Mouse (Mus musculus) telencephalon, adult 2 months (tissue): ENCODE results near the gene Necab3.

Experiments
- DNase-seq: peaks from one replicate; pipeline ENCODE4 v3.0.0-alpha.2; 2011; ENCODE audit warnings: low read depth, low spot score

Gene Necab3

DNA sequence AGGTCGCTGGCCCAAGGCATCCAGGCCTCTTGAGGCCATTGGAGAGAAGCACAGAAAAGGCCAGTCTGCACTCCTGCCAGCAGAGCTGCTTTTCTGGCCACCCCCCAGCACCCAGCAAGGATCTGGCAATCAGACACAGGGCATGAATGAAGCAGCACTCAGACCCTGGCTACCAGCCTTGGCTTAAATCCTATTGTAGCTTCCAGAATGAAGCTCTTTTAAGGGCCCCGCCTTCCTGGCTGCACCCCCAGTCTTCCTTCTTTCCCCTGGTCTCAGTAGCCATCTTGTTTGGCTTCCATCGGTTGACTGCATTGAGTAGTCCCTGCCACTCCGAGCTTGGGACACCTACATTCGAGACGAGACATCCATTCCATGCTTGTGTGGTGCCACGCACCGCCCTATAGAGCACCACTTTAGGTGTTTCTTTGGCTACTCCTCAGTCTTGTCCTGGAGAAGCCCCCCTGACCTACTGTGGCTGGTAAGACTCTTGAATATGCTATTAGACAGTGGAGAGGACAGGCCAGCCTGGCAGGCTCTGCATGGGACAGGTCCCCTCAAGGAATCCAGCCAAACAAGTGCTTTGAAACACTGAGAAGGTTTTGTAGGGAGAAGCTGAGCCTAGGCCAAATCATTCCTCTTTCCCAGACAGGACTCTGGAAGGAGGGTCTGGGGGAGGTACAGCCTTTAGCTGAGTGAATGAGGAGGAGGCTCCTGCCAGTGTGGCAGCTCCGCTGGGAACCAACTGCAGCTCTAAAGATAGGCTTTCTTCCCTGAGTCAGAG, 14.9 kb downstream of the Necab3 start:
- DNase-seq = no peak

DNA sequence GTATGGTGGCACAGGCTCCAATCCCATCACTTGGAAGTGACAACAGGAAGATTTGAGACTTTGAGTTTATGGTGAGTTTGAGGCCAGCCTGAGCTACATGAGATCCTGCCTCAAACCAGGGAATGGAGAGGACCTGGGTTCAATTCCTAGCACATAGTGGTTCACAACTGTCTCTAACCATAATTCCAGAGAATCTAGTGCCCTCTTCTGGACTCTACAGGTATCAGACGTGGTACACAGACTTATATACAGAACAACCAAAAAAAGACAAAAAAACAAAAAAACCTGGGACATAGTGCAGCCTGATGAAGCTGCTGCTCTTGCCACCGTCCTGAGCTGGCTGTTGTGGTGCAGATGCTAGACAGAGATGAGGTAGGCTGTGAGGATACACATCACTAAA, 17.1 kb downstream of the Necab3 start:
- no peak for DNase-seq

DNA sequence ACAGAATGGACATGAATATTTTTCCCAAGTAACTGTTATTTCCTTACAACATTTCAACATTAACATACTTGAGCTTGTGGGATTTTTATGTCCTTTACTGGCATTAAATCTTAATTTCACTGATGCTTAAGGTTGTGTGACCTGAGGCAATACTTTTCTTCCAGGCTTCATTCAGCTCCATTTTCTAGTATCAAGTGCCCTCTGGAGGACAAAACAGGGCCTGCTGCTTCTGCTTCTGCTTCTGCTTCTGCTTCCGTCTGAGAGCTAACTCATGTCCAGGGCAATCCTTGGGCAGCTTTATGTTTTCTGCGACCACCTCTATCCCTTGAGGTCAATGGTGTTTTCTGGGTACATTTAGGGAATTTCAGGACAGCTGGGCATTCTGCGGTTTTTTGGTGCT, 19.0 kb downstream of the Necab3 start:
- DNase-seq = no peak

DNA sequence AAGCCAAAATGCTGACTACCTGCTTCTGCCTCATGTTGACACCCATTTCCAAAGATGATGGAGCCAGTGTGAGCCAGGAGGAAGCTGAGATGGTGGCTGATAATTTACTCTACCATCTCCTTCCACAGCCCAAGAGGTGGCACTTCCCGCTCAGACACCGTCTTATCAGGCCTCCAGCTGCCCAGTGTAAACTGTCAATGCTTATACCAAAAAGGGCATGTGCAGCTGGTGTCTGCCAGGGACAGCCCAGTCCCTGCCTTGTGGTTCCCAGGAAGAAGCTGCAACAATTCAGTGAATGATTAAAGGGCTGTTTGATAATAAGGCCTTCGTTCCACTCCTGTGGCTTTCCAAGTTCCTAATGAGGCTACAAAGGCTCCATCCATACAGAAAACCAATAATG, 20.0 kb downstream of the Necab3 start:
- no peak for DNase-seq

DNA sequence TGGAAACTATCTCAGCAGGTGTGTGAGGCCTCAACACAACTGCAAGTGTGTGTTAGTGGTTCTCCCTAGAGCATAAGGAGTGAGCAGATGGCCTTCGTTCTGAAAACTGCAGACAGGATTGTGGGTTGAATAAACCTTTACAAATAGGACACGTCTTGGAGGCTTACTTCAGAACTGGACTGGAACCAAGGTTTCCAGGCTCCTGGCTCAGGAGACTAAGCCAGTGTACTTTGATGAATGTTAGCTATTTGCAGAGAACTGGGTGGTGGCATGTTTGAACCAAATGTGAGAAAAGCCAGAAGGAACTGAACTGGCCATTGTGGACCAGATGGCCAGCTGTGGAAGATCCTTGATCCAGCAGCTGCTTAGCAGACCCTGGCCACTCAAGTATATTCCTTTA, 20.4 kb downstream of the Necab3 start:
- DNase-seq = peak; percentile 84

DNA sequence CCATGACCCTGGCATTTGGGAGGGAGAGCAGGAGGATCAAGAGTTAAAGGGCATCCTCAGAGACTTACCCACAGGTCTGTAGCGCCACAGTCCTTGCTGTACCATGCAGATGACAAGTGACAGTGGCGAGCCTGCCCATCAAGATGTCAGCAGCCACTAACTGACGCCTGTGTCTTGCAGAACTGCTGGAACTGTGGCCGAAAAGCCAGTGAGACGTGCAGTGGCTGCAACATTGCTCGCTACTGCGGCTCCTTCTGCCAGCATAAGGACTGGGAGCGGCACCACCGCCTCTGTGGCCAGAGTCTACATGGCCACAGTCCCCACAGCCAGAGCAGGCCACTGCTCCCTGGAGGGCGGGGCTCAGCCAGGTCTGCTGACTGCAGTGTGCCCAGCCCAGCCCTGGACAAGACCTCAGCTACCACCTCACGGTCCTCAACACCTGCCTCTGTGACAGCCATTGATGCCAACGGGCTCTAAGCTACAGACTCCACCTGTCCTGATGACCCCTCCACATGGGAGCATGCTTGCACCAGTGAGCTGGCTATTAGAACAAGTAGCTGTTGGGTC, 23.9 kb downstream of the Necab3 start:
- no peak for DNase-seq

DNA sequence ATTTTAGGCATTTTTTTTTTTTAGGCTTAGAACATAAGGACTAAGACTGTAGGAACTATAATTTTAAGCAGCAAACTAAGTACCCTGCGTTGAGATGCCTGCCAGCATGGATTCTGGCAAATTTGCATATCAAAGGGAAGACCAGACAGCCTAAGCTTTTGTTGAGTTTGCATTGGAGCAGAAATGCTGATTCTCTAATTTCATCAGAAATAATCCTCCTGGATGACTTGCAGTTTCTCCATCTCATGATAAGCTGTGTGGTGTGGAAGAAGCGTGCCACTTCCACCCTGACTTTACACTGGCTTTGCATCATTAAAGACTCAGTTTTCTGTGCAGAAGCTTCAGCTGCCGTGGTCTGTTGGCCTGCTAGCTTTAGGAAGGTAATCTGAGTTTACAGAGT, 25.8 kb downstream of the Necab3 start:
- DNase-seq = no peak

DNA sequence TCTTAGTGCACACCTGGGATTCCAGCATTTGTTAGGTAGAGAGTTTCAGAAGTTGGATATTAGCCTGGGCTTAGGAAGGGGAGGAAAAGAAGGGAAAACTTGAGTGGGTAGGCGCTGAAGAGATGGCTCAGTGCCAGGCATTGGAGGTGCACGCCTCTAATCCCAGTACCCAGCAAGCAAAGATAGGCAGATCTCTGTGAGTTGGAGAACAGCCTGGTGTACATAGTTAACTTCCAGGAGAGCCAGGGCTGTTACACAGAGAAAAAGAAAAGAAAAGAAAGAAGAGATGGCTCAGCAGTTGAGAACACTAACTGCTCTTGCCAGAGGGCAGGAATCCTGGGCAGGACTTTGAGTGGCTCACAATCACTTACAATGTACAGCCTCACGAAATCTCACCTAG, 32.2 kb downstream of the Necab3 start:
- DNase-seq = no peak

DNA sequence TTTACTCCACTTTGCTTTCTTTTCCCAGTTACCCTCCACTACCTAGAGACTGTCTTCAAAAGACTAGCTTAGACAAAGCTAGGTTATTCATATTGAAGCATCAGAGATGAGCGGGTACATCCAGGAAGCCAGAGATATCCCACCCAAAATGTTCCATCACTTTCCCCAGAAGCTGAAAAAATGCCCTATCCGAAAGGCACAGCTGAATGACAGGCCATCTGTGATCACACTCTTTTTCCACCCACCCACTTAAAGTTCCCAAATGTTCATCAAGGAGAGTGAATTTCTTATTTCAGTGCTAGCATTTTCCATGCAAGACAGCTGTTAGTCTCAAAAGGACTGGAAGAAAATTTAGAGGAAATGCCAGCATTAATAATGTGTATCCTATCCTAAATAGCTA, 33.4 kb downstream of the Necab3 start:
- DNase-seq = peak; percentile 85

DNA sequence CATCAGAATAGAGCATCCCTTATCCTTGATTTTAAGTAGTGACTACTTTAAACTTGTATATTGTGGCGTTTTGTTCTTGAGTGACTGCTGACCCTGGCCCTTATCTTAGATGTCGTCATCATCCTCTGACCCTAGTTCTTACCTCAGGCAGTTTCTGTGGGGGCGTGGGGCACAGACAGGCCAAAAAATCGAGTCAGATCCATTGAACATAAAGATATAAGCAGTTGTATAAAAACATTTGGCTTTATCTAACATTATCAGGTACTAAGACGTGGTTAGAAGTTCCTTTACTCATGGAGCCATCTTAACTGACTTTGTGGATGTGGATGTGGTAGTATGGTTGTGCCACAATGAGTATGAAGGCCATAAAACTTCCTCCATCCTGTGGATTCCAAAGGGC, 36.4 kb downstream of the Necab3 start:
- DNase-seq = no peak

DNA sequence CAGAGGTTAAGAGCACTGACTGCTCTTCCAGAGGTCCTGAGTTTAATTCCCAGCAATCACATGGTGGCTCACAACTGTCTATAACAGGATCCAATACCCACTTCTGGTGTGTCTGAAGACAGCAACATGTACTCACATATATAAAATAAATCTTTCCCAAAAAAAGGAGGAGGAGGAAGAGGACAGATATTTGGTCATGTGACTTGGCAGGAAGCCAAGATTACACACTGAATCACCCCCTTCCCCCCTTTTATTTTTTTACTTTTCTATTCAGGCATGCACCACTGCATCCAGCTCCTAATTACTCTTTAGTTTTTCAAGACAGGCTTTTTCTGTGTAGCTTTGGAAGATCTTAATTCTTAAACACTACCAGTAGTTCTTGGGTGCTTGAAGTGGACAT, 37.2 kb downstream of the Necab3 start:
- DNase-seq = no peak

DNA sequence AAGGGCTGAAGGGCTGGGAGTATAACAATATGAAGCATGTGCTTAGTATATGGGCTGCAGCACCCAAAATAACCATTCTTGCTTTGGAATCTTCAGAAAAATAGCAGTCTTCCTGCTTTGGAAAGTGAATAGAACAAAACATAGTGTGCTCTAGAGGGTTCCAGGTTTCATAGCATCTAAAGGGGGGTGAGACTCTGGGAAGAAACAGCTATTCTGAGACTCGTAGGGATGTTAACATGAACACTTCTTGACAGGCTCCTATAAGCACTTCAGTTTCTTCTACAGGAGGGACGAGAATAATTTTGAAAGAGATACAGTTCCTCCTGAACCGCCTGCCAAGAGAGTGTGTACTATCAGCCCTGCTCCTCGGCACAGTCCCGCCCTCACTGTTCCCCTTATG, 41.3 kb downstream of the Necab3 start:
- peak; percentile 66 for DNase-seq

DNA sequence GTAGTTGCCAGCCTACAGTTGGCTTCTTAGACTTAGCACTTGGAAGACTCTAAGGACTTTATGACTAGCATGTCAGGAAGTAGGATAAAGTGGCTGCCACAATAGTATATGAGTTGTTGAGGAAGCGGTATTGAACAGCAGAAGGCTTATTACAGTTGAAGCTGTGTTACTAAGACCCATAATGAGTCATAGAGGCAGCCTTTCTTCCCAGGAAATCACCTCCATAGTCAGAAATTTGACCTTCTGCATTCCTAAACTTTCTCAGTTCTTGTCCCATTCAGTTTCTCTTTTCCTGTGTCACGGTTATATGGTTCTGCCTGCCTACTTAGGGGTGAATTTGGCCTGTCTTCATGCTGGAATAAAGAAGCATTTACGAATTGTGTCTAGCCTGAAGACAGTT, 41.7 kb downstream of the Necab3 start:
- DNase-seq = no peak

DNA sequence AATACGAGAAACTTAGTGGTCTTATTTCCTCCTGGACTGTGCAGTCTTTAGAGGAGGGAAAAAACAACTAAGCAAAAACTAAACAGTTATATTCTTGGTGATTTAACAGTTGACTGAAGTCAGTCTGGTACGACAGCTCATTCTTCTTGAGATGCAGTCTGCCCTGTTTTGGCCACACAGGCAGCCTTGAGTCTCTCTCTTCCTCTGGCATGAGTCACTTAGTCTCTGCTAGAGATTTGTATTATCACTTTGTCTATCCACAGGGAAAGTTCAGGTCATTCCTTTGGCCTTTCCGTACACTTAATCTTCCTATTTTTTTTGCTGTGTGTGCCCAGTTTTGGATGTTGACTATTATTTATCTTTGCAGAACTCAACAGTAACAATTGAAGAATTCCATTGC, 48.5 kb downstream of the Necab3 start:
- no peak for DNase-seq

DNA sequence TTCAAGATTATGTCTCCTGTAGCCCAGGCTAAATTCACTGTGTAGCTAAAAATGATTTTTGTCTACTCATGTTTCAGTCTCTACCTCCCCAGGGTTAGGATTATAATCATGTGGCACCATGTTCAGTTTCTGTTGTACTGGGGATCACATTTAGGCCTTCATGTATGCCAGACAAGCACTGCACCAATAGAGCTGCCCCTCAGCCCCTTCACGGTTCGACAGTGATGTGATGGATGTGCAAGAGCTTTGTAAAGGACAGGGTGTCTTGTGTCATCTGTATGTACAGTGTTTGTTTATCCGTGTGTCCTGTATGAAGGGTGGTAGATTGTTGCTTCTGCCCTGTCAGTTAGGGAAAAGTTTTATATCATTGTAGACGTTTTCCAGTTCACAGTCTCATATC, 50.2 kb downstream of the Necab3 start:
- DNase-seq = no peak

DNA sequence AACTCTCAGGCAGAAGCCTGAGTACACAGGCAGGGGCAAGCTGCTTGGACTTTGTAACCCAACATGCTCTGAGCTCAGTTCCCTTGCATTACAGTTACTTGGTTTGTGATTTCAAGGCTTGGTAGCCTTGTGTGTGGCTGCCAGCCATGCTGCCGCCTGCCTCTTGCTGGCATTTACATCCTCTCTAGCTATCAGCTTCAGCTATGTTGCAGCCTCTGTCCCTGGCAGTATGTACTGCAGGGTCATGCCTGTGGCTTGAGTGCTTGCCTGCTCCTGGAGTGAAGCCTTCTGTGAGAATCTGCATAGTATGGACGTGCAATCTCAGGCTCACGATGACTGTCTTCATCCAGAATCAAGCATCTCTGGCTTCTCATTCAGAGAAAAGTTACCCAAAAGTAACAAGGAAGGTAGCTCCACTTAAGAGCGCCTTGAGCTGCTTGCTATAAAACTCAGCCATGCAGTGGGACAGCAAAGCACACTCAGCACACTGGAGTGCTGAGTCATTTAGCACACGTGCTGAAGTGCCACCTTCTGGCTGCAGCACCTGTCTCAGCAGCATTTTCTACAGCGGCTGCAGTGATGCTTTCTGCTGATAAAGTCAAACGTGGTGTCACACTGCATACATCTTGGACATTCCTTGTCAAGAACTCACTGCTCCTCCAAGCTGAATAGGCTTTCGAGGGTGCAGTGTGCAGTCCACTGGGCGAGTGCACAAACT, 51.0 kb downstream of the Necab3 start:
- no peak for DNase-seq

DNA sequence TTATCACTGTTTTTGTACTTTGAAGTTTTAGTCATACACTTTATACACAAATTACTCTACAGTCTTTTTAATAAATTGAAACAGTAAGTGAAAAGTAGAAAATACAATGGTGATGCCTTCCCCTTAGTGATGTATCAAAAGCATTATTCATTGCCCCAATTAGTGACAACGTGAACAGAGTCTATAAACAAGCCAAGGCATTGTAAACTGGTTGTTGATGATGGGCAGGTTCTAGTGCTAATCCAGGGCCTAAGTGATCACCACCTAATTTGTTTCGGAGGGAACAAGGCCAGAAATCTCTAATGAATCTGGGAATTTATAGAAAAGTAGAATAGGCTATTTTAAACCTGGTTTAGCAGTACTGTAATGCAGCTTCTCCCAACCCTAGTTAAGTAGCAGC, 51.6 kb downstream of the Necab3 start:
- no peak for DNase-seq

DNA sequence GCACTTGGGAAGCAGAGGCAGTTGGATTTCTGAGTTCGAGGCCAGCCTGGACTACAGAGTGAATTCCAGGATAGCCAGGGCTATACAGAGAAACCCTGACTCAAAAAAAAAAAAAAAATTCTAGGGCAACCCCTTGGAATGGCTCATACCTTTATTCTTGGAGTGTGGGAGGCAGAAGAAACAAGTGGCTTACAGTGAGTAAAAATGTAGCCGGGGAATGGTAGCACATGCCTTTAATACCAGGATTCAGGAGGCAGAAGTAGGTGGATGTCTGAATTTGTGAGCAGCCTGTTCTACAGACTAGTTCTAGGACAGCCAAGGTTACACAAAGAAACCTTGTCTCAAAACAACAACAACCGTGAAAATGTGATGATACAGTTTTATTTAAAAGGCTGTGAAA, 57.9 kb downstream of the Necab3 start:
- no peak for DNase-seq

DNA sequence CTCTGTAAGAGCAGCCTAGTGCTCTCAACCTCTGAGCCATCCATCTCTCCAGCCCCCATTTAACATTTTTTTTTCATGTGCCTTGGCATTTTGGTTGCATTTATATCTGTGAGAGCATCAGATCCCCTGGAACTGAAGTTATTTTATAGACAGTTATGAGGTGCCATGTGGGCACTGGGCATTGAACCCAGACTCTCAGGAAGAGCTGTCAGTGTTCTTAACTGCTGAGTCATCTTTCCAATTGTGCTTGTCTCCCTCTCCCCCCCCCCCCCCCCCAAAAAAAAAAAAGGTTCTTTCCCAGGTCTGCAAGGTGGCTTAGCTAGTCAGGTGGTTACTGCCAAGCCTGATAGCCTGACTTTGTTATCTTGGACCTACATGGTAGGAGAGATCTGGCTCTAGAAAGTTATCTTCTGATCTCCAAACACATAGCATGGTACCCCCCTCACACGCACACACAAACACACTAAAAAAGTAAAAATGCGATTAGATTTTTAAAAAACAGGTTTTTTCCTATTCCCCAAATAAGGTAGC, 58.9 kb downstream of the Necab3 start:
- no peak for DNase-seq

DNA sequence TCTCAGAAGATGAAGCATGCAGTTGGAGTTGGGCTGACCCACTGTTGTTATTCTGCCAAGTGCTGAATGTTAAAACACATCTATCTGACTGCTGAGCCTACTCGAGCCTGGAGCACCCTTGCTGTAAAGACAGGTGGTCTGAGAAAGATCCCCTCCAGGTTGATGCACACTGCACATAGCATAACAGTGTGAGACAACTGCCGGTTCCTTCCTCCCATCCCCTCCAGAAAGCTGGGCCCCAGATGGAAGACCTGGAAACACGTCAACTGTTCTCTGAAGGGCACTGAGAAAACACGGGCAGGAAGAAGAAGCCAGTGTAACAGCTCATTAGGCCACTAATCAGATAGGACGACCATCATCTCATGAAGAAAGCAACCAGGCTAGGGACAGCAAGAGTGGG, 60.1 kb downstream of the Necab3 start:
- no peak for DNase-seq

DNA sequence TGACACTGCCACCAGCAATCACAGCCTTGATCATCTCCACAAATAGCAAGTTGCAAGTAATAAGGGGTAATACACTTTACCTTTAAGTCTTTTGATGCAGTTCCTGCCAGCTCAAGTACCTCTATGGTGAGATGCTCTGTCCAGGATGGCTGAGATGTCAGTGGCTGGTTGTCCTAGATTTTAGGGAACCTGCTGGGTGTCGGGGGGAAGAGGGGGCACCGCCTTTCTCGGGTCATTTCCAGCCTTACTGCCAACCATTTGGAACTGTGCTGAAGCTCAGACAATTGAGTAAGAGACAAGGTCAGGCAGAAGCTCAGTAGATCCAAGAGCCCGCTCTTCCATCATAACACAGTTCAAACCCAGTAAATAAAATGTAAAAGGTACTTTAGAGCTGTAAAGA, 63.7 kb downstream of the Necab3 start:
- DNase-seq = no peak
